Mouse (Mus musculus) layer of hippocampus, adult 18-20 months (tissue): ENCODE results near the gene Camta1. TPM values are rescaled to one million over a fixed set of nuclear protein-coding genes. Genes with fewer than 3 reads are reported as not detected.

Experiments
- DNase-seq, 2 experiments: peaks; one replicate each; pipeline ENCODE4 v3.0.0; 2022; ENCODE audit warnings: low spot score in 2 of 2
- total RNA-seq, 2 experiments: library from RNA; stranded (reverse); gene quantifications; 2 replicates each; pipeline ENCODE4 v1.2.3; 2021

Gene Camta1
- total RNA-seq, 2 experiments from 2014 or later, result 279 to 302 TPM

GRCm38 (mm10) chr4:151089270-151089669 lies 772.4 kb downstream of the Camta1 start, which contains the start of gene Gm13090:
Gene Gm13090, plus strand, starts transcription at chr4:151089570.
- no peak for DNase-seq

- DNase-seq, result no peak
These were observed 772.9 kb downstream of the Camta1 start for GRCm38 (mm10) chr4:151088819-151089218.

GRCm38 (mm10) chr4:151087358-151087757 lies 774.3 kb downstream of the Camta1 start:
- no peak for DNase-seq

GRCm38 (mm10) chr4:151083027-151083426 lies 778.6 kb downstream of the Camta1 start:
- no peak for DNase-seq

- no peak for DNase-seq
These were observed 779.7 kb downstream of the Camta1 start for GRCm38 (mm10) chr4:151081977-151082376.

- no peak for DNase-seq
These were observed 780.3 kb downstream of the Camta1 start for GRCm38 (mm10) chr4:151081355-151081754.

GRCm38 (mm10) chr4:151074817-151075216 lies 786.9 kb downstream of the Camta1 start:
- no peak for DNase-seq

- peak; percentile 70 to 92 for DNase-seq
These were observed 788.5 kb downstream of the Camta1 start for GRCm38 (mm10) chr4:151073108-151073744.

- no peak for DNase-seq
These were observed 790.7 kb downstream of the Camta1 start for GRCm38 (mm10) chr4:151070962-151071361.

- no peak for DNase-seq
These were observed 792.9 kb downstream of the Camta1 start for GRCm38 (mm10) chr4:151068751-151069150.

GRCm38 (mm10) chr4:151059566-151059965 lies 802.1 kb downstream of the Camta1 start:
- no peak for DNase-seq

GRCm38 (mm10) chr4:151058634-151059033 lies 803.0 kb downstream of the Camta1 start:
- DNase-seq, result no peak

- peak; percentile 98 to 99 for DNase-seq
These were observed 804.0 kb downstream of the Camta1 start, which contains the start of gene Vamp3 for GRCm38 (mm10) chr4:151057347-151058321. Gene Vamp3, minus strand, starts transcription at chr4:151057963.

GRCm38 (mm10) chr4:151051162-151051561 lies 810.5 kb downstream of the Camta1 start:
- no peak for DNase-seq

- DNase-seq, result no peak
These were observed 815.2 kb downstream of the Camta1 start for GRCm38 (mm10) chr4:151046524-151046923.

- DNase-seq, result peak; percentile 35 to 85
These were observed 816.6 kb downstream of the Camta1 start for GRCm38 (mm10) chr4:151044944-151045570.

GRCm38 (mm10) chr4:151044037-151044943 lies 817.4 kb downstream of the Camta1 start, which contains the start of gene Per3:
Gene Per3, minus strand, starts transcription at chr4:151044665.
- peak; percentile 95 to 99 for DNase-seq

GRCm38 (mm10) chr4:151043281-151043680 lies 818.4 kb downstream of the Camta1 start:
- no peak for DNase-seq

GRCm38 (mm10) chr4:151041506-151041905 lies 820.2 kb downstream of the Camta1 start:
- DNase-seq, result peak in 1 of 2 experiments; percentile 35

GRCm38 (mm10) chr4:151037800-151038199 lies 823.9 kb downstream of the Camta1 start:
- DNase-seq, result no peak
